Mouse (Mus musculus) G1E (cell line): ENCODE results near the gene Zfp597.

Source experiments
- CTCF ChIP-seq: IDR thresholded peaks from 2 replicates; pipeline ENCODE4 v1.5.1; 2012; ENCODE audit warnings: low read depth, low read length, inconsistent platforms, mixed read lengths
- GATA1 ChIP-seq: IDR thresholded peaks from 2 replicates; pipeline ENCODE4 v1.6.1; 2012; ENCODE audit warnings: borderline replicate concordance, low read length, inconsistent platforms, mixed read lengths
- TAL1 ChIP-seq: conservative IDR thresholded peaks from 2 replicates; pipeline ENCODE4 v1.6.1; 2012; ENCODE audit warnings: low read depth, low read length, inconsistent platforms, mixed read lengths

DNA sequence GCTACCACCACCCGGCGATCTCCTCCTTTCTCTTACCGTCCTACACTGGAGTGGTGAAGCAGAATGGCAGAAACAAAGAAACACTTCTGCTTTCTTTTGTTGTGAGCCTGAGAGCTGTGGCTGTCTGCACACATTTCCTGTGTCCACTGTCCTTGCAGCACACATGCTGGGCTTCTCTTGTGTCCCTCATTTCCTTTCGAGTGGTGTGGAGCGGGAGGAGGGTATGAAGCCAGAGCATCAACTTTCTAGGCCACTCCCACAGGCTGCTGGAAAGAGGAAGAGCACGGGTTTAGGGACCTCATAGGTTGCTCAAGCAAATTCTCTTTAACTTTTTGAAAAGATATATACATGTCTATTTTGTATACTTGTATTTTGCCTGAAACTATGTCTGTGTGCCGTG, 44.8 kb upstream of the Zfp597 start:
- TF ChIP-seq CTCF = no peak
- no peak for TF ChIP-seq TAL1
- no peak for TF ChIP-seq GATA1
